In genomic region chr4:57822641-57823040, GRCm38 (mm10) we compare ENCODE assay signal across 18 mouse cellular contexts.
DNase-seq lines count a peak whose midpoint lies in the region; ATAC-seq lines count a peak whose summit lies in the region.
"Had no signal": no experiment of that assay in that cellular context is flagged by ENCODE, and none has a peak within 500 bp of the region (broad histone marks: within the 10 kb centered on the region; RNA-seq: fewer than 3 reads in every experiment).

No protein-coding gene starts in this region.

- H3K4me1 ChIP-seq in hindbrain, embryonic 10.5 days (replicated peaks), result peaks cover 59% of the 10 kb centered on the region
- peaks cover 18% of the 10 kb centered on the region for H3K4me1 ChIP-seq in hindbrain, embryonic 16.5 days (ENCODE audit: control insufficient read depth, insufficient read depth, low read depth, low read length)

- WGBS in hindbrain, embryonic 10.5 days, result 87% methylated on average over 5 of the region's 5 CpGs
- WGBS in hindbrain, embryonic 16.5 days, result 82% methylated on average over 5 of the region's 5 CpGs

- peaks cover 8% of the 10 kb centered on the region for H3K27me3 ChIP-seq in hindbrain, embryonic 10.5 days (ENCODE audit: insufficient read depth, poor library complexity, severe bottlenecking)
- no peaks in the 10 kb centered on the region for H3K27me3 ChIP-seq in hindbrain, embryonic 16.5 days (replicated peaks; ENCODE audit: control insufficient read depth, insufficient read depth, low read length)
- H3K27me3 ChIP-seq: forebrain, embryonic 13.5 days; heart, embryonic 13.5 days; hindbrain, embryonic 15.5 days had no signal

- intact Hi-C loops in left cerebral cortex, postnatal 4 days (cut with DNase I), result no loop called here

- no peaks in the 10 kb centered on the region for H3K9me3 ChIP-seq in hindbrain, embryonic 10.5 days
- H3K9me3 ChIP-seq in hindbrain, embryonic 16.5 days (ENCODE audit: control insufficient read depth, low read length), result no peaks in the 10 kb centered on the region
- H3K9me3 ChIP-seq: forebrain, embryonic 13.5 days; heart, embryonic 13.5 days; hindbrain, embryonic 15.5 days had no signal

- no peak for DNase-seq in hindbrain, embryonic 10.5 days (ENCODE audit: low spot score)
- DNase-seq in thymus, adult 18-20 months, result peak; percentile 45 to 67
- DNase-seq in thymus, postnatal 10 days (ENCODE audit: low spot score in 2 of 2), result peak; percentile 37 to 59
- peak; percentile 45 for DNase-seq in thymus, postnatal 4 days
- DNase-seq in left cerebral cortex, postnatal 4 days, result no peak
- no peak for DNase-seq in liver
- DNase-seq: adrenal gland, adult 8-10 months; adrenal gland, postnatal 36 days; cerebellum, adult 2 months; cerebellum, postnatal 10 days; gastrocnemius, postnatal 36 days; heart, postnatal 4 days had no signal

- H3K4me3 ChIP-seq in hindbrain, embryonic 10.5 days, result no peak overlapping the region
- no peak overlapping the region for H3K4me3 ChIP-seq in hindbrain, embryonic 16.5 days (ENCODE audit: low read length)
- H3K4me3 ChIP-seq: heart, embryonic 13.5 days had no signal

- H3K4me2 ChIP-seq in hindbrain, embryonic 16.5 days (ENCODE audit: low read length), result no peak overlapping the region

- H3K27ac ChIP-seq in hindbrain, embryonic 10.5 days, result peak overlapping the region; percentile 86; the same call in 1 of the 2 replicates
- H3K27ac ChIP-seq in hindbrain, embryonic 16.5 days (ENCODE audit: low read depth, low read length), result no peak overlapping the region

- no peak for ATAC-seq in hindbrain, embryonic 16.5 days
- ATAC-seq: inflammation-experienced regulatory T-cells, adult 6 months had no signal

- no peak overlapping the region for H3K9ac ChIP-seq in hindbrain, embryonic 16.5 days (ENCODE audit: low read depth, low read length)
- H3K9ac ChIP-seq: hindbrain, embryonic 15.5 days had no signal

- H3K36me3 ChIP-seq in hindbrain, embryonic 10.5 days, result peaks cover under 1% of the 10 kb centered on the region; the same call in 1 of the 2 replicates
- no peaks in the 10 kb centered on the region for H3K36me3 ChIP-seq in hindbrain, embryonic 16.5 days (ENCODE audit: control insufficient read depth, insufficient read depth, low read length)
- H3K36me3 ChIP-seq: G1E; hindbrain, embryonic 15.5 days had no signal

Comparison
In these comparisons a context has a peak if more than half of its experiments do, and no peak if none do; other contexts are left out.
1. DNase-seq: peak in thymus, adult 18-20 months (2 of 2), thymus, postnatal 10 days (2 of 2) and thymus, postnatal 4 days (single experiment); none in hindbrain, embryonic 10.5 days (single experiment), left cerebral cortex, postnatal 4 days (single experiment) and liver (single experiment).